Mouse (Mus musculus): ENCODE measurements around the gene Pdzd7. TPM values are rescaled to one million over a fixed set of nuclear protein-coding genes. Genes with fewer than 3 reads are reported as not detected.
"Not testable (repeated sequence)": the region's sequence is repeated elsewhere in the genome, so short reads cannot be mapped to it uniquely, and the experiment has no call there.

Gene Pdzd7
- total and polyA plus RNA-seq, 2 experiments from 2014 or later = 1.9 to 7.7 TPM

DNA sequence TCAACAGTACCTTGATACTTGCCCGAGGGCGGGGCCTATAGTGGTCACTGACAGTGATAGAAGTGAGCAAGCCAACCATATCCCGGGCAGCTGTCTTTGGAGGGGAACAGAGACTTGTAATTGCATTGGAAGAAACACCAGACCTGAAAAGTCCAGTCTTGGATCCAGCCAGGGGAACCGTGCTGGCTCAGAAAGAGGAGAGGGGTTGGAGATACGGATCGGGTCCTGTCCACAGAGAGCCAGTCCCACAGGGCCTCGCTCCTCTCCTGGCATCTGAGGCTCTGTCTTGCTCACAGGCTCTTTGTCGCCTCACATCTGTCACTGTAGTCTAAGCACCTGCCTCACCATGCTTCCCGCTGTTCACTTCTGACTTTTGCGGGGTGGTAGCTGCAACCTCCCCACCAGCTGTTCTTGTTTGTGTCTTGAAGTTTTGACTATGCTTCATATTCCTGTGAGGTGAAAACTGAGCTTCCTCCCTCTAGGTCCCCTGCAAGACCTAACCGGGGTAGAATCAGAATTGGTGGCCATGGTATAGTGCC is 1.1 kb downstream of the Pdzd7 start:
- Histone ChIP-seq H3K4me2 (ENCODE audit: low read depth, low read length) (no peak overlapping the region), H3K4me3 (ENCODE audit: low read length) (no peak overlapping the region), H3K4me1 (ENCODE audit: insufficient read depth, low read length) (peaks cover 8% of the 10 kb centered on the region; the same call in 1 of the 2 replicates), H3K27me3 (ENCODE audit: insufficient read depth, low read length) (no peaks in the 10 kb centered on the region), H3K9ac (replicated peaks; ENCODE audit: low read length) (no peak overlapping the region), H3K27ac (no peak overlapping the region), H3K36me3 (ENCODE audit: insufficient read depth, low read length) (no peaks in the 10 kb centered on the region), H3K9me3 (ENCODE audit: low read length) (no peaks in the 10 kb centered on the region)
- ATAC-seq (no peak), DNase-seq (ENCODE audit: low spot score) (no peak)
- 54% methylated on average over 11 of the region's 11 CpGs for WGBS
- TF ChIP-seq CTCF (IDR thresholded peaks at IDR 0.05; ENCODE audit: low read depth) = no peak

DNA sequence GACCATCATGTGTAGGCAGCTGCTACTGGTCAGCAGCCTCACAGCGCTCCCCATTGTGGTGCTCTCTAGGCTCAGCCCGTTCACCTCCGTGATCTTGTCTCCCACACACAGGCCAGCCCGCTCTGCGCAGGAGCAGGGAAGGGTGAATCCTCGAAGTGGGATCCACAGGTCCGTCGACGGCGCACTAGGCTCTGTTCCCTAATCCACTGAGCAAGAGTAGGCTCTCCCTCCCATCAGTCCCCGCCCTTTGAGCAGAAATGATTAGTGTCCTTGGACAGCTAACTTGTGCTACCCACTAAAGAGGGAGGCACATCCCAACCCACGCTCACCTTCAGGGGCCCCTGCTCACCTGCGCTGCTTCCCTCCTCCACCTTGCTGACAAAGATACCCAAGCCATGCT is 5.3 kb downstream of the Pdzd7 start:
- H3K4me3 ChIP-seq (ENCODE audit: low read length) = no peak overlapping the region
- no peak for ATAC-seq
- no peak for DNase-seq (ENCODE audit: low spot score)
- WGBS = 63% methylated on average over 13 of the region's 13 CpGs
- H3K9ac ChIP-seq (replicated peaks; ENCODE audit: low read length) = no peak overlapping the region
- no peak overlapping the region for H3K4me2 ChIP-seq (ENCODE audit: low read depth, low read length)
- H3K27me3 ChIP-seq (ENCODE audit: insufficient read depth, low read length) = no peaks in the 10 kb centered on the region
- TF ChIP-seq CTCF (IDR thresholded peaks at IDR 0.05; ENCODE audit: low read depth) = no peak
- no peaks in the 10 kb centered on the region for H3K4me1 ChIP-seq (ENCODE audit: insufficient read depth, low read length)
- no peaks in the 10 kb centered on the region for H3K36me3 ChIP-seq (ENCODE audit: insufficient read depth, low read length)
- no peaks in the 10 kb centered on the region for H3K9me3 ChIP-seq (ENCODE audit: low read length)
- no peak overlapping the region for H3K27ac ChIP-seq

DNA sequence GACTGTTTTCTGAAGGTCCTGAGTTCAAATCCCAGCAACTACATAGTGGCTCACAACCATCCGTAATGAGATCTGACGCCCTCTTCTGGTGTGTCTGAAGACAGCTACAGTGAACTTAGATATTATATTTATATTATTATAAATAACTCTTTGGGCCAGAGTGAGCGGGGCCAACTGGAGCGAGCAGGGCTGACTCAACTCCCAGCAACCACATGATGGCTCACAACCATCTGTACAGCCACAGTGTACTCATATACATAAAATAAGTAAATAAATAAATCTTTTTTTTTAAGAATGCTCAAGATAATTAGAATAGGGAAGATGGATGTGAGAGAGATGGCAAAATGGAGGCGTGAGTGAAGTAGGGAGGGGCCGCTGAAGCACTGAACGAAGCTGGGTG is 7.3 kb downstream of the Pdzd7 start:
- not testable (repeated sequence) for ATAC-seq; H3K36me3 ChIP-seq (ENCODE audit: insufficient read depth, low read length); H3K9me3 ChIP-seq (ENCODE audit: low read length); H3K27ac ChIP-seq; H3K27me3 ChIP-seq (ENCODE audit: insufficient read depth, low read length); H3K4me1 ChIP-seq (ENCODE audit: insufficient read depth, low read length); H3K4me2 ChIP-seq (ENCODE audit: low read depth, low read length); DNase-seq (ENCODE audit: low spot score); H3K4me3 ChIP-seq (ENCODE audit: low read length); H3K9ac ChIP-seq (replicated peaks; ENCODE audit: low read length)
- 86% methylated on average over 7 of the region's 7 CpGs for WGBS

DNA sequence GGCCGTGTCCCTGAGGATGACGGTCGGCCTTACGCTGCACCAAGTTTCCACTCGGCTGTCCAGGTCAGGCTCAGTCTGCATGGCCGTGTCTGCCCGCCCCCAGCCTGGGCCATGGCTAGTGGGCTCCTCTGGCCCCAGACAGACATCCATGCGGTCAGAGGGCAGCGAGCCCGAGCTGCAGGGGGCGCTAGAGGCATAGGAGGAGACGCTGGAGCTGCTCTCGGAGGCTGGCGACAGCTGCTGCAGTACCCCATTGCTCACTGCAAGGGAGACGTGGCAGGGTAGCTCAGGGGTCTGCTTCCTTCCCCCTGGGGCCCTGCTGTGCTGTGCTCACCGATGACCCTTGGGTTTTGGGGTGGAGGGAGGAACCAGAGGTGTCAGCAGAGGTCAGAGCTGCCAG is 8.7 kb downstream of the Pdzd7 start:
- peak; percentile 62 for TF ChIP-seq CTCF (IDR thresholded peaks at IDR 0.05; ENCODE audit: low read depth)
- ATAC-seq (no peak), DNase-seq (ENCODE audit: low spot score) (peak; percentile 37)
- H3K27me3 ChIP-seq (ENCODE audit: insufficient read depth, low read length) = no peaks in the 10 kb centered on the region
- H3K4me1 ChIP-seq (ENCODE audit: insufficient read depth, low read length) = no peaks in the 10 kb centered on the region
- H3K4me2 ChIP-seq (ENCODE audit: low read depth, low read length) = no peak overlapping the region
- WGBS = 31% methylated on average over 16 of the region's 16 CpGs
- no peak overlapping the region for H3K27ac ChIP-seq
- no peaks in the 10 kb centered on the region for H3K9me3 ChIP-seq (ENCODE audit: low read length)
- H3K4me3 ChIP-seq (ENCODE audit: low read length) = no peak overlapping the region
- no peak overlapping the region for H3K9ac ChIP-seq (replicated peaks; ENCODE audit: low read length)
- H3K36me3 ChIP-seq (ENCODE audit: insufficient read depth, low read length) = no peaks in the 10 kb centered on the region

DNA sequence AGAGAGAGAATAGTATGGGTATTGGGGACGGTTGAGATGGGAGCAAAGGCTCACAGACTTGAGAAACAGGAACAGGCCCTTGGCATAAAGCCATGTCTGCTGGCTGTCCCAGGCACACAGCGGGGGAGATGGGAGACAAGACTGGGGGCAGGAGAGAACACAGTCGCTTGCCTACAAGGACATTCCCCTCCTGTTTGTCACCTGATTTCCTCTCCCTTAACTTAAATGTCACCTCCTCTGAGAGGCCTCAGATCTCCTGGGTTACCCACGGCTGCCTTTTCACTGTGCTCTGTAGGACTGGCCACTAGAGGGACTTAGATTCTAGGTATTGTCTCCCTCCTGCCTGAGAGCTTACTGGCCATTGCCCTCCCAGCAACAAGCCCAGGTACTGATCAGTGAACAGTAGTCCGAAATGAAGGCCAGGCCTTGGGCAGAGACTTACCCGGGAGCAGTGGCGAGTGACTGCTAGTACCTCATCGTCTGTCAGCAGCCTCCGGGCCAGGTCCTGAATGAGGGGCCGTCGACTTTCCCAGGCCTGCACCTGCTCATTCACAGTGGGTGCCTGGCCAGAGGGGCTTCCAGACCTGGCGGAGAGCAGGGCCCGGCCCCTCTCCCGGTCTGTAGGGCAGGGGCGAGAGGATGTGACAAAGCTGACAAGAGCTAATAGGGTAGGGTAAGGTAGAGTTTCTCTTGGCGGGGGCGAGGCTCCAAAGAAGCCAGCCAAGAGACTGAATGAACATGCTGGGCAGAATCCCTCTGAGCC is 12.8 kb downstream of the Pdzd7 start:
- DNase-seq (ENCODE audit: low spot score) = peak; percentile 55
- H3K9ac ChIP-seq (replicated peaks; ENCODE audit: low read length) = no peak overlapping the region

DNA sequence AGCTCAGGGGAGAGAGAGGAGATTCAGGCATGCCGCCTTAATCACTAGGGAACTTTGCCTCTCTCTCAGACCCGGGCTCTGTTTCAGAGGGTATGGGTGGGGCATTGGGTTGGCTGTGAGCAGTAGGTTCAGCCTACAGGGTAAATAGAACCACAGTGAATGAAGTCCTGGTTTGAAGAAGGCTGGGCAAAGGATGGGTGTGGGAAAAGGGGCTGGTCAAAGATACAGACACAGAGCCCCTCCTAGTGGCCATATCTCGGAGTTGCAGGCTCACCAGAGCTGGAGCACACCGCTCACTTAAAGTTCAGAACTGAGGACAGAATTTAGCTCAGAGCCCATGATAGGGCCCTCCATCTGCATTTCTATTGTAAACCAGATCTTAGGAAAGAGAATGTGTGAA is 13.7 kb downstream of the Pdzd7 start:
- TF ChIP-seq CTCF (IDR thresholded peaks at IDR 0.05; ENCODE audit: low read depth) = peak; percentile 86
- Histone ChIP-seq H3K9ac (replicated peaks; ENCODE audit: low read length) (no peak overlapping the region), H3K27me3 (ENCODE audit: insufficient read depth, low read length) (no peaks in the 10 kb centered on the region), H3K27ac (no peak overlapping the region), H3K4me2 (ENCODE audit: low read depth, low read length) (no peak overlapping the region), H3K4me3 (ENCODE audit: low read length) (no peak overlapping the region), H3K9me3 (ENCODE audit: low read length) (no peaks in the 10 kb centered on the region), H3K36me3 (ENCODE audit: insufficient read depth, low read length) (peaks cover under 1% of the 10 kb centered on the region; the same call in 1 of the 2 replicates), H3K4me1 (ENCODE audit: insufficient read depth, low read length) (peaks cover 8% of the 10 kb centered on the region; the same call in 1 of the 2 replicates)
- DNase-seq (ENCODE audit: low spot score) (peak; percentile 85), ATAC-seq (peak; percentile 33)
- 19% methylated on average over 4 of the region's 4 CpGs for WGBS

More for the DNA sequence above, 12.8 kb downstream of the Pdzd7 start:
- no peaks in the 10 kb centered on the region for H3K27me3 ChIP-seq (ENCODE audit: insufficient read depth, low read length)
- H3K4me3 ChIP-seq (ENCODE audit: low read length) = no peak overlapping the region
- H3K4me2 ChIP-seq (ENCODE audit: low read depth, low read length) = no peak overlapping the region
- H3K36me3 ChIP-seq (ENCODE audit: insufficient read depth, low read length) = no peaks in the 10 kb centered on the region; the same call in 1 of the 2 replicates
- peak; percentile 69 for TF ChIP-seq CTCF (IDR thresholded peaks at IDR 0.05; ENCODE audit: low read depth)
- peaks cover 8% of the 10 kb centered on the region; the same call in 1 of the 2 replicates for H3K4me1 ChIP-seq (ENCODE audit: insufficient read depth, low read length)
- H3K27ac ChIP-seq = no peak overlapping the region
- no peak for ATAC-seq
- H3K9me3 ChIP-seq (ENCODE audit: low read length) = no peaks in the 10 kb centered on the region
- WGBS = 41% methylated on average over 17 of the region's 17 CpGs
